Mouse (Mus musculus) midbrain, embryonic 15.5 days (tissue): ENCODE measurements around the gene Galnt2. TPM values are rescaled to one million over a fixed set of nuclear protein-coding genes. Genes with fewer than 3 reads are reported as not detected.
A peak's percentile ranks its signal among the peaks of the same experiment; 100 is the strongest.

Experiments used
- ATAC-seq: fragments of 200-750 bp; cut with Nextera tagmentation; replicated peaks from 2 replicates; pipeline ENCODE4 v1.8.0; 2017; ENCODE audit warnings: moderate TSS enrichment
- H3K27ac ChIP-seq: fragments of 300-500 bp; sonication (generic); 2 replicates; pipeline ENCODE4 v1.5.1; 2015; ENCODE audit warnings: mild to moderate bottlenecking, inconsistent platforms
- H3K27me3 ChIP-seq: fragments of 300-500 bp; sonication (generic); replicated peaks from 2 replicates; pipeline ENCODE4 v1.6.1; 2015; ENCODE audit warnings: inconsistent platforms
- H3K36me3 ChIP-seq: fragments of 300-500 bp; sonication (generic); replicated peaks from 2 replicates; pipeline ENCODE4 v1.6.1; 2015; ENCODE audit warnings: inconsistent platforms
- H3K4me1 ChIP-seq: fragments of 300-500 bp; sonication (generic); 2 replicates; pipeline ENCODE4 v1.6.1; 2015; ENCODE audit warnings: inconsistent platforms
- H3K4me2 ChIP-seq: fragments of 300-500 bp; sonication (generic); 2 replicates; pipeline ENCODE4 v1.6.1; 2015; ENCODE audit warnings: inconsistent platforms, mild to moderate bottlenecking, moderate library complexity
- H3K4me3 ChIP-seq: fragments of 300-500 bp; sonication (generic); 2 replicates; pipeline ENCODE4 v1.5.1; 2015; ENCODE audit warnings: mild to moderate bottlenecking, inconsistent platforms
- H3K9ac ChIP-seq: fragments of 300-500 bp; sonication (generic); 2 replicates; pipeline ENCODE4 v1.6.1; 2015; ENCODE audit warnings: mild to moderate bottlenecking, inconsistent platforms
- H3K9me3 ChIP-seq: fragments of 300-500 bp; sonication (generic); 2 replicates; pipeline ENCODE4 v1.6.1; 2016; ENCODE audit warnings: inconsistent platforms
- WGBS: fragments of 180-500 bp; shearing (Covaris S2); methylation state at CpG from one replicate; pipeline ENCODE4 v1.1.7; 2015; ENCODE audit warnings: mixed read lengths; 5-methylcytosine and 5-hydroxymethylcytosine counted together
- polyA plus RNA-seq: library from polyadenylated mRNA; unstranded; fragments of >200 nt; fragmentation: Nextera tagmentation; extraction: Ambion mirVana; gene quantifications from 2 replicates; pipeline ENCODE4 v1.2.1, GENCODE M21; 2015

Galnt2 gene
- polyA plus RNA-seq, 1 experiment from 2014 or later = 67.4 TPM

DNA sequence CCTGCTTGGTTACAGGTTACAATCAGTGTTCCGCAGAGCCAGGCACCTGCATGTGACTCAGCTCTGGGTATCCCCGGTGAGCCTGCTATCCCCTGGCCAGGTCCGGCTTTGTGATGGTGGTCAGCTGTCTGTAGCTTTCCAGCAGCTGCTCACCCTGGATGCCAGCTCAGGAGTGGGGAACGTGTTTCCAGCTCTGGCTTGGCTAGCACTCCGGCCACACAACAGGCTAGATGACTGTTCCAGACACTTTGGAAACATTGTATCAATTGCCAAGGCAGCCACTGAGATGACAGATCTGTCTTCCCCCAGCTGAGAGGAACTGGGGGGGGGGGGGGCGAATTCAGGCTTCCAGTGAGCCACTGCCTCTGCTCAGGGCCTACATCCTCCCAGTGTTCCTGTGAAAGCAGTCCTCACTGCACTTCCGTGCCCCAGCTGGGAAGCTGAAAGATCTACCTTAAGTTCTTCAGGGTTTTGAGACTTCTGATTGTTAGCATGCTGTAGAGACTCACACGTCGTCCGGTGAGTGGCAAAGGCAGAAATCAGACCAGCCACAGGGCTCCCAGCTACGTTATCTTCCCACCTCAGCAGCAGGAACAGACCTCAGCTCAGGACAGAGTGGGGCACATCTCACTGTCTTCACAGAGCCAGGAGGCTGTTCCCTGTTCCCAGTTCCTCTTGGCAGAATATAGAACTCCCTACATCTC lies 87.6 kb downstream of the Galnt2 start:
- no peak for ATAC-seq
- no peak overlapping the region for H3K27ac ChIP-seq
- 71% methylated on average over 11 of the region's 11 CpGs for WGBS
- no peaks in the 10 kb centered on the region for H3K27me3 ChIP-seq
- H3K9me3 ChIP-seq = no peaks in the 10 kb centered on the region
- H3K4me1 ChIP-seq = peaks cover 59% of the 10 kb centered on the region
- no peak overlapping the region for H3K4me2 ChIP-seq
- H3K9ac ChIP-seq = no peak overlapping the region
- H3K4me3 ChIP-seq = no peak overlapping the region
- 0 out of 2 replicates have a peak, but pooled peaks cover 2% of the 10 kb centered on the region for H3K36me3 ChIP-seq

DNA sequence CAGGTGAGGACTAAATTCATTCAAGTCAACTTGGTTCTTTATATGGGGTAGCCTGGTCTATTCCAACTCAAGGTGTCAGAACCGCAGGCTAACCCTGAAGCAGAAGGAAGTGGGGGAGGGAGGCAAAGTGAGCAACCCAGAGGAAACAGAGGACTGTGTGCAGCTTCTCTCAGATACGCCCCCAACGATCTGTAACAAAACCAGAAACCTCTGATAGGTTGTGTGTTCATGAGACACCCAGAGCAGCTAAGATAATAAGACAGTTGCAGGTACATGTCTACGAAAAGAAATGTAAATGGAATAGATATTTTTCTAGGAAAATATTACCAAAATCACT lies 88.1 kb downstream of the Galnt2 start:
- 0 out of 2 replicates have a peak, but pooled peaks cover 7% of the 10 kb centered on the region for H3K36me3 ChIP-seq
- 95% methylated on average over 4 of the region's 4 CpGs for WGBS
- no peak overlapping the region for H3K4me2 ChIP-seq
- no peak overlapping the region for H3K4me3 ChIP-seq
- ATAC-seq = no peak
- H3K9me3 ChIP-seq = no peaks in the 10 kb centered on the region
- no peaks in the 10 kb centered on the region for H3K27me3 ChIP-seq
- H3K4me1 ChIP-seq = peaks cover 59% of the 10 kb centered on the region
- no peak overlapping the region for H3K9ac ChIP-seq
- no peak overlapping the region for H3K27ac ChIP-seq

DNA sequence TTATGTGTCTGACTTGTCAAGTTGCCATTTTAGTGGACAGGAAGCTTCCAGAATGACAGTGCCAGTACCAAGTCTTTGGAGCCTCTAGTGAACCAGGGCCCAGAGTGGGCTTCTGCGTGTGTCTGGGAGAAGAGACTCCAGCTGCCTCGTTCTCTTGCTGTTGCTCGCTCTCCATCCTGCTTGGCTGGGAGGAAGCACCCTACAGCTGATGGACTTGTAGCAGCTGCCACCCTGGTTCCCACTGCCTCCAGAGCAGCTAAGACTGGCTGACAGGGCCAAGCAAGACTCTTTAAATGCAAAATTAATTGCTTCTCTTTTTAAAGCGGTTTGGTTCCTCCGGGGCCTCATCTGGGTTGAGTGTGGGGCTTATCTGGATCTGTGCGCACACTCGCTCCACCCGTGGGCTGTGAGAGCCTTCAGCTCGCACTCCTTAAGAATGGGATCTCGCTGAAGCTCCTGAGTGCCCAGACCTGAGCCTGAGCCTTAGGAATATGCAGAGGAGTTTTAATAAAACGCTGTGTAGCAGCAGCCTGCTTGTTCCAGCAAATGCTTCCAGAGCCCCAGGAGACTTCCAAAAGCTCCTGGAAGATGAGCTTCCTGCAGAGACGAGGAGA lies 90.1 kb downstream of the Galnt2 start:
- Histone ChIP-seq H3K36me3 (peaks cover 18% of the 10 kb centered on the region; the same call in 1 of the 2 replicates), H3K9ac (no peak overlapping the region), H3K4me1 (peaks cover 47% of the 10 kb centered on the region), H3K27ac (peak overlapping the region; percentile 77), H3K9me3 (no peaks in the 10 kb centered on the region), H3K27me3 (no peaks in the 10 kb centered on the region), H3K4me3 (no peak overlapping the region), H3K4me2 (no peak overlapping the region)
- ATAC-seq = peak; percentile 46; the same call in 1 of the 2 replicates
- 28% methylated on average over 12 of the region's 12 CpGs for WGBS

DNA sequence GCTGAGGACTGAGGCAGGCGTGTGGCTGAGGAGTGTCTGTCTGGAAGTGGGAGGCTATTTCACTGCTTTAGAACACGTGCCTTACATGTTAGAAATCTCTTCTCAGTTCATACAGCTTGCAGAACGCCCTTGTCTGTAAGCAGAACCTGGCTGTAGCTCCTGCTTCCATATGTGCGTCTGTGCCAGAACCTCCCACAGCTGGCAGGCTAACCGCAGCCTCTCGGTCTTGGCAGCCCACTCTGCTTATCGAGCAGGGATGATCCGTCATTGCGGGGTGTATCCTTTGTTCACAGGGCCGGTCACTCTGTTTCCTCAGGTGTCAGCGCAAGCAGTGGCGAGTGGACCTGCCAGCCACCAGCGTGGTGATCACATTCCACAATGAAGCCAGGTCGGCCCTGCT lies 92.2 kb downstream of the Galnt2 start:
- Histone ChIP-seq H3K36me3 (peaks cover 22% of the 10 kb centered on the region; the same call in 1 of the 2 replicates), H3K4me1 (peaks cover 29% of the 10 kb centered on the region), H3K4me2 (no peak overlapping the region), H3K9ac (no peak overlapping the region), H3K27me3 (no peaks in the 10 kb centered on the region), H3K9me3 (no peaks in the 10 kb centered on the region), H3K27ac (no peak overlapping the region), H3K4me3 (no peak overlapping the region)
- ATAC-seq = no peak
- 89% methylated on average over 14 of the region's 14 CpGs for WGBS

DNA sequence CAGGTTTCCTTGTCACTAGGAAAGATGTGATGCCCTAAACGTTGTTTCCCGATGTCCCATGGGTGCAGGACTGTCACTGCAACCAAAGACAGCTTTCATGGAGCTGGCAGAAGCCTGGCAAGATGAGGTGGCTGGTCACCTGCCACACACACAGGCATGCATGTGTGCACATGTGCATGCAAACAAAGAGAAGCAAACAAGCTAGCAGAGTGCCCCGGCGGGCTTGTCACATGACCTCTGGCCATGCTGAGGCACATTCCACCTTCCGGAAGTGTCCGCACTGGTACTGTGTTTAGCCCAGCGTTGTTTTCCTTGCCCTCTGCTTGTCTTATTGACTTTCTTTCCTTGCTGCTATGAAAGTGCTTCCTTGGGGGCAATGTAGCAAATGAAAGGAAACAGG lies 97.1 kb downstream of the Galnt2 start:
- H3K4me2 ChIP-seq = no peak overlapping the region
- WGBS = 90% methylated on average over 7 of the region's 7 CpGs

DNA sequence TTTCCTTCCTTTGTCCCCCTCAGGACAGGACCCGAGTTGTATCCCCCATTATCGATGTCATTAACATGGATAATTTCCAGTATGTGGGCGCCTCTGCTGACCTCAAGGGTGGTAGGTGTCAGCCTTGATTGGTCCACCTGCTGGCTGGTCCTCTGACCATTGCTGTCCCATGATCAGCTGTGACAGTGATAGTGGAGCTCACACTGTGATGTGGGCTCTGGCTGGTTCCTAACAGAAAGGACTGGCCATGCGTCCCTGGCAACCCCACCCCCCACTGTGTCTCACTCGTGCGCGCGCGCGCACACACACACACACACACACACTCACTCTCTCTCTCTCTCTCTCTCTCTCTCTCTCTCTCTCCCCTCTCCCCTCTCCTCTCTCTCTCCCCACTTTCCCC lies 98.5 kb downstream of the Galnt2 start:
- H3K4me3 ChIP-seq = no peak overlapping the region
- no peaks in the 10 kb centered on the region for H3K9me3 ChIP-seq
- ATAC-seq = no peak
- no peak overlapping the region for H3K9ac ChIP-seq
- H3K36me3 ChIP-seq = peaks cover 32% of the 10 kb centered on the region; the same call in 1 of the 2 replicates
- no peaks in the 10 kb centered on the region for H3K27me3 ChIP-seq
- H3K27ac ChIP-seq = no peak overlapping the region
- WGBS = 41% methylated on average over 10 of the region's 10 CpGs
- H3K4me2 ChIP-seq = no peak overlapping the region
- no peaks in the 10 kb centered on the region; the same call in 1 of the 2 replicates for H3K4me1 ChIP-seq

More for the DNA sequence above, 97.1 kb downstream of the Galnt2 start:
- Histone ChIP-seq H3K9me3 (no peaks in the 10 kb centered on the region), H3K36me3 (peaks cover 32% of the 10 kb centered on the region; the same call in 1 of the 2 replicates), H3K9ac (no peak overlapping the region), H3K4me3 (no peak overlapping the region), H3K4me1 (no peaks in the 10 kb centered on the region; the same call in 1 of the 2 replicates), H3K27me3 (no peaks in the 10 kb centered on the region), H3K27ac (no peak overlapping the region)
- no peak for ATAC-seq

DNA sequence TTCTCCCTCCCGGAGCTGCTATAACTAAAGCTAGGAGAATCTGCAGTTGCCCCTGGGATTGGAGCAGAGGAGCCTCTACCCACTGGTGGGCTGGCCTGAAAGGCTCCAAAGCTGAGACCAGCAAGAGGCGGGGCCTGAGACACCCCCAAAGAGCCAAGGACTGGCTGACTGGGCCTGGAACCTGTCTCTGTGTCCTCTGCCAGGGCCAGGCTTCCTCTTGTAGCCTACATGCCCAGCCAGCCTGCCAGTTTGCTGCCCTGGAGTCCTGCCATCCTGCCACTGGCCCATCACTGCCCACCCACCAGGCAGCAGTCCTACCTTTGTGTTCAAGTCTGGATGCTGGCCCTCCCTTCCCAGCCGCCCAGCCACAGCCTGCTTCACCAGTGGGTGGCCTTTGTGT lies 99.2 kb downstream of the Galnt2 start:
- Histone ChIP-seq H3K4me3 (no peak overlapping the region), H3K9me3 (no peaks in the 10 kb centered on the region), H3K36me3 (peaks cover 36% of the 10 kb centered on the region; the same call in 1 of the 2 replicates), H3K4me2 (no peak overlapping the region), H3K27me3 (no peaks in the 10 kb centered on the region), H3K27ac (peak overlapping the region; percentile 31; the same call in 1 of the 2 replicates), H3K4me1 (no peaks in the 10 kb centered on the region; the same call in 1 of the 2 replicates), H3K9ac (no peak overlapping the region)
- ATAC-seq = peak; percentile 76
- 44% methylated on average over 2 of the region's 3 CpGs for WGBS

DNA sequence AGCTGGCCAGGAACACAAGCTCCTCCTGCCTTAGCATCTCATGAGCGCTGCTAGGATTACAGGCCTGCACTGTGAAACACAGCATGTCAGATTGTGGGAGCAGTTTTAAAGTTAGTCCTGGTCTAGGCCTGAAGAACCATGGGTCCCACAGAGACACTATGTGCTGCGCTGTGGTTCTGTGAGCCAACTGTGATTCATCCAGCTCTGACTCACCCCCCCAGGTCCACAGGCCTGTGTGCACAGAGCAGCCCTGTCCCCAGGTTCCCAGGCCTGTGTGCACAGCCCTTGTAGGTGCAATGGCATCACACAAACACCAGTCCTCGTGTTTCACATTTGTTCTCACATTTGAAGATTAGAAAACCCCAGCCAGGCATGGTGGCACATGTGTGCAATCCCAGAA lies 99.9 kb downstream of the Galnt2 start:
- H3K27ac ChIP-seq = 0 out of 2 replicates have a peak overlapping the region, but pooled peaks have one; percentile 31
- no peak overlapping the region for H3K4me2 ChIP-seq
- H3K36me3 ChIP-seq = peaks cover 30% of the 10 kb centered on the region; the same call in 1 of the 2 replicates
- no peaks in the 10 kb centered on the region for H3K9me3 ChIP-seq
- H3K4me3 ChIP-seq = no peak overlapping the region
- ATAC-seq = no peak
- H3K9ac ChIP-seq = no peak overlapping the region
- no peaks in the 10 kb centered on the region for H3K27me3 ChIP-seq
- 89% methylated on average over 3 of the region's 3 CpGs for WGBS
- H3K4me1 ChIP-seq = no peaks in the 10 kb centered on the region; the same call in 1 of the 2 replicates

DNA sequence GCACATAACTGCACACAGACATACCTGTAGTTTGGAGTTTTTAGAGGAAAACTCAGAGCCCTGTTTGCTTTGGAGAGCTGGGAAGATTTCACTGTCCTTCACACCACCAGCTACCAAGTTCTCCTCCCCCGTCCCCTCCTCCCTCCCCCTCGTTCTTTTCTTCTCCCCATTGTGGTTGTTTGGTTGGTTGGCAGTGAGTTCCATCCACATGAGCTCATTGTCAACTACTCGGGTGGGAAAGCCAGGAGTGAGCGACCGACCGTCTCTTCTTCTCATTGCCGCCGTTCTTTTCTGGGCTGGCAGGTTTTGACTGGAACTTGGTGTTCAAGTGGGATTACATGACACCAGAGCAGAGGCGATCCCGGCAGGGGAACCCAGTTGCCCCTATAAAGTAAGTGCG lies 100.5 kb downstream of the Galnt2 start:
- peaks cover 30% of the 10 kb centered on the region; the same call in 1 of the 2 replicates for H3K36me3 ChIP-seq
- WGBS = 47% methylated on average over 11 of the region's 11 CpGs
- no peaks in the 10 kb centered on the region for H3K27me3 ChIP-seq
- H3K4me3 ChIP-seq = no peak overlapping the region
- no peaks in the 10 kb centered on the region for H3K9me3 ChIP-seq
- H3K9ac ChIP-seq = no peak overlapping the region
- ATAC-seq = no peak
- H3K4me1 ChIP-seq = no peaks in the 10 kb centered on the region; the same call in 1 of the 2 replicates
- H3K4me2 ChIP-seq = no peak overlapping the region
- no peak overlapping the region for H3K27ac ChIP-seq

DNA sequence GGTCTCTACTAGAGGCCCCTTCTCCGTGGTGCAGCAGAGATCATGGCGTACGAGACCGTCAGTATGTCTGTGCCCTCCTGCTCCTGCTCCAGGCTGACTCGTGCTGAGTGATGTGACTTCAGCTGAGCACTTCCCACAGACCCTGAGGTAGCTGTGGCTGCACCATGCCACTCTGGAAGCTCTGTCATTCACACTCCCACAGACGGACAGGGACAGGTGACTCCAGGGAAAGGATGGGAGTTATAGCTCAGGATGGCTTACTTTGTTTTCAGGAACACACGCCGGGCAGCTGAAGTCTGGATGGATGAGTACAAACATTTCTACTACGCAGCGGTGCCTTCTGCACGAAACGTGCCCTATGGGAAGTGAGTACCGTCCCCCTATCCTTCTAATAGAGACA lies 105.1 kb downstream of the Galnt2 start:
- Histone ChIP-seq H3K36me3 (peaks cover 40% of the 10 kb centered on the region; the same call in 1 of the 2 replicates), H3K4me3 (no peak overlapping the region), H3K4me2 (no peak overlapping the region), H3K27ac (no peak overlapping the region), H3K9me3 (no peaks in the 10 kb centered on the region), H3K9ac (no peak overlapping the region), H3K27me3 (no peaks in the 10 kb centered on the region), H3K4me1 (0 out of 2 replicates have a peak, but pooled peaks cover 3% of the 10 kb centered on the region)
- ATAC-seq = no peak
- 94% methylated on average over 13 of the region's 13 CpGs for WGBS

DNA sequence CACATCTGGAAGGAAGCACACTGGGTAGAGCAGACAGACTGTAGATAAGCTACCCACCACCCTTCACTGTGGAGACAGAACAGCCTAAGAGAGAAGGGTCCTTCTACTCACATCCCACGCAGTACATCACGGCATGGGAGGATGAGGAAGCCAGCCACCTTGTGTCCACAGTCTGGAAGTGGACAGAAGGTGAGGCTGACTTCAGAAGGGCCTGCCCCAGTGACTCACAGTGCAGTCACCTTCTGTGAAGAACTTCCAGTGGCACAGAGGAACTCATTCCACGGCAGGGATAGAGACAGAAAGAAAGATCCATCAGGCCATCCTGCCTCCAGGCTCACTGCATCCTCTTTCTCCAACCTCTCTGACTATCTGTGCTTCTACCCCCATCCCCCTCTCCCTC lies 108.6 kb downstream of the Galnt2 start:
- Histone ChIP-seq H3K27me3 (no peaks in the 10 kb centered on the region), H3K36me3 (peaks cover 43% of the 10 kb centered on the region; the same call in 1 of the 2 replicates), H3K27ac (no peak overlapping the region), H3K9me3 (no peaks in the 10 kb centered on the region), H3K9ac (no peak overlapping the region), H3K4me1 (0 out of 2 replicates have a peak, but pooled peaks cover 3% of the 10 kb centered on the region), H3K4me3 (no peak overlapping the region), H3K4me2 (no peak overlapping the region)
- ATAC-seq = no peak
- 85% methylated on average over 3 of the region's 3 CpGs for WGBS

DNA sequence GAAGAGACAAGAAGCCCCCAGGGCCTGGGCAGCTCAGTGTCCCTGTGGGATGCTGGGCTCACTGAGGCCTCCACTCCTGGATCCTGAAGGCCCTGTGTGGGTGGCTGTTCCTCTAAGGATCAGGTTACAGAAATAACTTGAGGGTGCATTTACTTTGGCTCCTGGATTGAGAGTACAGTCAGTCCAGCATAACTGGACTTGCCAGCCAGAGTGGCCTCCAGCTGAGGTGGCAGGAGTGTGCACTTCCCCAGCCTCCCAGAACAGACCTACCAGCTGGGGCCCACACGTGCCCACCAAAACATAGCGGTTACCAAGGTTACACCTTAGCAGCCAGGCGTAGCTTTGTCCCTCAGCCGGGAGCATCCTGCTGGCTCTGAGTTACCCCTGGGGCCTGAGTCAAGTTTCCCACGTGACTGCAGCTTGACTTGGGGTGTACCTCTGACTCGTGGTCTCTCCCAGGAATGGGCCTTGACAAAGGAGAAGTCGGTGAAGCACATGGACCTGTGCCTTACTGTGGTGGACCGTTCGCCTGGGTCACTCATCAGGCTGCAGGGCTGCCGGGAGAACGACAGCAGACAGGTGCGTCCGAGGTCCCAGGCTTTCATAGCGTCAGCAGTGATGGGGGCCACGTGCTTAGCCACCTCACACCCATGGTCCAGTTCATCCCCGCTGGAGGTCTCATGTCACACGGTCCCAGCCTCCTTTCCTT lies 109.3 kb downstream of the Galnt2 start:
- H3K4me1 ChIP-seq = 0 out of 2 replicates have a peak, but pooled peaks cover 3% of the 10 kb centered on the region
- H3K27me3 ChIP-seq = no peaks in the 10 kb centered on the region
- 0 out of 2 replicates have a peak, but pooled peaks have one; percentile 42 for ATAC-seq
- H3K27ac ChIP-seq = no peak overlapping the region
- H3K9me3 ChIP-seq = no peaks in the 10 kb centered on the region
- no peak overlapping the region for H3K9ac ChIP-seq
- WGBS = 63% methylated on average over 17 of the region's 17 CpGs
- peaks cover 38% of the 10 kb centered on the region; the same call in 1 of the 2 replicates for H3K36me3 ChIP-seq
- no peak overlapping the region for H3K4me3 ChIP-seq
- no peak overlapping the region for H3K4me2 ChIP-seq
